In the genomic region with DNA sequence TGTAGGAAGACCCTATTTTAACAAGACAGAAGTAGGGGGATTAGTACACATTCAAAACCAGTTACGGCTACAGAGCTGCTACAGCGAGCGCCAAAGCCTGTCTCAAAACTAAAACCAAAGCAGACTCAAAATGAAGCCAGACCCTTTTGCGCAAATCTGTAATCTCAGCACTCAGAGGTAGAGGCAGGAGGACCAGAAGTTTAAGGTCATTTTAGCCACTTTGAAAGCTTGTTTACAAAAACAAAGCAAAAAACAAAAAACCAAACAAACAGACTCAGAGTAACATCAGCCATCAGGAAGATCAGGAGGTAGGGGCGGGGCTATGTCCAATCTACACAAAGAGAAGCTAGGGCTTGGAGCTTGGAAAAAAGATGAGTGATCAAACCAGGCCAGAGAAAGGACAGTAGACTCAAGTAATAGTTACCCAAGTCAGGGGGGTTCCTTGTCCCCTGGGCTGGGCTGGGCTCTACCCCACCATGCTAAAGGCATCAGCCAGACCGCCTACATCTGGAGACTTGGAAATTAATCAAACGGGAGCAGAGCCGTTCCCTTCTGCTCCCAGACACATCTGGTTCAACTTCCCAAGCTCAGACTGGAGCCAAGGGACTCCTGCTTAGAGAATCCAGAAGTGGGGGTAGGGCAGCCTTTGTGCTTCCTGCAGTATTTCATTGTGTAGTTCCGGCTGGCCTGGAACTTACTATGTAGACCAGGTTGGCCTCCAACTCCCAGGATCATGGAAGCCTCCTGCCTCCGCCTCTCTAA, we compare ENCODE assay signal across 8 mouse cellular contexts. TPM values are rescaled to one million over a fixed set of nuclear protein-coding genes. Genes with fewer than 3 reads are reported as not detected.
A peak's percentile ranks its signal among the peaks of the same experiment; 100 is the strongest.
DNase-seq lines count a peak whose midpoint lies in the region; ATAC-seq lines count a peak whose summit lies in the region.

No protein-coding gene starts in this region.

- H3K9me3 ChIP-seq in midbrain, embryonic 13.5 days: no peaks in the 10 kb centered on the region
- peaks cover 7% of the 10 kb centered on the region; the same call in 1 of the 2 replicates for H3K9me3 ChIP-seq in midbrain, embryonic 10.5 days (replicated peaks)
- H3K9me3 ChIP-seq in limb, embryonic 10.5 days (replicated peaks): no peaks in the 10 kb centered on the region

- WGBS in midbrain, embryonic 13.5 days: 79% methylated on average over 10 of the region's 10 CpGs
- WGBS in midbrain, embryonic 10.5 days: 78% methylated on average over 10 of the region's 10 CpGs
- 55% methylated on average over 10 of the region's 10 CpGs for WGBS in limb, embryonic 10.5 days

- no peak for DNase-seq in midbrain, embryonic 10.5 days (ENCODE audit: low spot score)
- DNase-seq in heart, adult 18-20 months: peak; percentile 71 to 86
- DNase-seq in limb, embryonic 10.5 days (ENCODE audit: low spot score): peak; percentile 64
- DNase-seq in splenic B cell, adult 2 months (ENCODE audit: low read depth, low spot score): peak; percentile 46
- DNase-seq in cerebellum, adult 11 months: no peak
- DNase-seq in T-cell, adult 2 months (ENCODE audit: low spot score): no peak

- peaks cover 39% of the 10 kb centered on the region for H3K27me3 ChIP-seq in midbrain, embryonic 13.5 days
- H3K27me3 ChIP-seq in midbrain, embryonic 10.5 days (ENCODE audit: low read depth, poor library complexity, severe bottlenecking): peaks cover 48% of the 10 kb centered on the region
- peaks cover 17% of the 10 kb centered on the region for H3K27me3 ChIP-seq in limb, embryonic 10.5 days (ENCODE audit: low read depth, poor library complexity, severe bottlenecking)
- H3K27me3 ChIP-seq in splenic B cell, adult 2 months (ENCODE audit: control insufficient read depth, insufficient read depth, low read length, poor library complexity, severe bottlenecking): no peaks in the 10 kb centered on the region

- H3K4me3 ChIP-seq in midbrain, embryonic 13.5 days (replicated peaks): no peak overlapping the region
- no peak overlapping the region for H3K4me3 ChIP-seq in midbrain, embryonic 10.5 days
- H3K4me3 ChIP-seq in limb, embryonic 10.5 days: no peak overlapping the region

- peaks cover 17% of the 10 kb centered on the region for H3K4me1 ChIP-seq in midbrain, embryonic 13.5 days (replicated peaks)
- H3K4me1 ChIP-seq in midbrain, embryonic 10.5 days: peaks cover 31% of the 10 kb centered on the region
- H3K4me1 ChIP-seq in limb, embryonic 10.5 days: peaks cover 47% of the 10 kb centered on the region

- ATAC-seq in midbrain, embryonic 13.5 days: no peak
- ATAC-seq in erythroid progenitor cell, adult 5-6 weeks (replicated peaks; ENCODE audit: low FRiP score, poor library complexity, severe bottlenecking): no peak

- H3K4me2 ChIP-seq in midbrain, embryonic 13.5 days (replicated peaks): 0 out of 2 replicates have a peak overlapping the region, but pooled peaks have one; percentile 19

- no peak overlapping the region for H3K9ac ChIP-seq in midbrain, embryonic 13.5 days (replicated peaks)

- H3K27ac ChIP-seq in midbrain, embryonic 13.5 days: no peak overlapping the region
- no peak overlapping the region for H3K27ac ChIP-seq in midbrain, embryonic 10.5 days (replicated peaks)
- peak overlapping the region; percentile 91 for H3K27ac ChIP-seq in limb, embryonic 10.5 days

- no peaks in the 10 kb centered on the region for H3K36me3 ChIP-seq in midbrain, embryonic 13.5 days
- H3K36me3 ChIP-seq in midbrain, embryonic 10.5 days: no peaks in the 10 kb centered on the region
- H3K36me3 ChIP-seq in limb, embryonic 10.5 days: 0 out of 2 replicates have a peak, but pooled peaks cover 6% of the 10 kb centered on the region
- H3K36me3 ChIP-seq in splenic B cell, adult 2 months (ENCODE audit: control insufficient read depth, insufficient read depth, low read length, poor library complexity, severe bottlenecking): peaks cover 4% of the 10 kb centered on the region; the same call in 1 of the 2 replicates

RNA-seq across cellular contexts. Expression of a gene that starts 2.0 kb away (rescaled TPM):
- polyA plus RNA-seq in midbrain, embryonic 13.5 days (2015; fragmentation: Nextera tagmentation; extraction: Ambion mirVana): 8.6 and 8.7 TPM in 2 replicates
- polyA plus RNA-seq in midbrain, embryonic 10.5 days (2016; fragmentation: Nextera tagmentation; extraction: Ambion mirVana): 8.0 and 13.4 TPM in 2 replicates
- 10 to 100 TPM; 41.1 to 43.2 TPM for total RNA-seq in heart, adult 18-20 months (2021)
- polyA plus RNA-seq in limb, embryonic 10.5 days (2016; fragmentation: Nextera tagmentation; extraction: Ambion mirVana): 15.6 and 25.8 TPM in 2 replicates
- 34.8 and 54.8 TPM in 2 replicates for total RNA-seq in erythroid progenitor cell, adult 5-6 weeks (2015; ENCODE audit: low replicate concordance)
- 28.8 and 29.0 TPM in 2 replicates for total RNA-seq in erythroid progenitor cell, adult 5-6 weeks (2017; ENCODE audit: low replicate concordance)

RNA-seq across cellular contexts. Expression of a gene that starts 24.2 kb away (rescaled TPM):
- 154 and 155 TPM in 2 replicates for polyA plus RNA-seq in midbrain, embryonic 13.5 days (2015; fragmentation: Nextera tagmentation; extraction: Ambion mirVana)
- polyA plus RNA-seq in midbrain, embryonic 10.5 days (2016; fragmentation: Nextera tagmentation; extraction: Ambion mirVana): 314 and 357 TPM in 2 replicates
- 10 to 100 TPM; 15.2 to 15.9 TPM for total RNA-seq in heart, adult 18-20 months (2021)
- polyA plus RNA-seq in limb, embryonic 10.5 days (2016; fragmentation: Nextera tagmentation; extraction: Ambion mirVana): 295 and 349 TPM in 2 replicates
- total RNA-seq in erythroid progenitor cell, adult 5-6 weeks (2015; ENCODE audit: low replicate concordance): 86.5 and 90.1 TPM in 2 replicates
- total RNA-seq in erythroid progenitor cell, adult 5-6 weeks (2017; ENCODE audit: low replicate concordance): 47.4 and 93.2 TPM in 2 replicates

RNA-seq across cellular contexts. Expression of a gene that starts 40.2 kb away (rescaled TPM):
- polyA plus RNA-seq in midbrain, embryonic 13.5 days (2015; fragmentation: Nextera tagmentation; extraction: Ambion mirVana): 22.7 and 23.3 TPM in 2 replicates
- polyA plus RNA-seq in midbrain, embryonic 10.5 days (2016; fragmentation: Nextera tagmentation; extraction: Ambion mirVana): 22.8 and 27.0 TPM in 2 replicates
- total RNA-seq in heart, adult 18-20 months (2021): 10 to 100 TPM; 51.1 to 52.7 TPM
- polyA plus RNA-seq in limb, embryonic 10.5 days (2016; fragmentation: Nextera tagmentation; extraction: Ambion mirVana): 38.6 and 41.4 TPM in 2 replicates
- total RNA-seq in erythroid progenitor cell, adult 5-6 weeks (2015; ENCODE audit: low replicate concordance): 12.6 and 25.9 TPM in 2 replicates
- 9.2 and 11.0 TPM in 2 replicates for total RNA-seq in erythroid progenitor cell, adult 5-6 weeks (2017; ENCODE audit: low replicate concordance)

Comparison
In these comparisons a context has a peak if more than half of its experiments do, and no peak if none do; other contexts are left out.
1. DNase-seq: peak in heart, adult 18-20 months (2 of 2), limb, embryonic 10.5 days (single experiment) and splenic B cell, adult 2 months (single experiment); none in midbrain, embryonic 10.5 days (single experiment), cerebellum, adult 11 months (single experiment) and T-cell, adult 2 months (single experiment).